Mouse (Mus musculus): Measurements from ENCODE around the gene Hpn. TPM values are rescaled to one million over a fixed set of nuclear protein-coding genes. Genes with fewer than 3 reads are reported as not detected.

The Hpn gene
- total RNA-seq (2021), result 1.4 and 4.5 TPM in 2 replicates
- long read RNA-seq, transcript Hpn-202 (14 exons, 1,830 nt), result major isoform, 203 of 420 reads
- long read RNA-seq, transcript Hpn-209 (13 exons, 1,762 nt), result minor isoform, 78 of 420 reads
- long read RNA-seq, partial matches to known transcripts, result 81 of 420 reads
- long read RNA-seq, other reads (novel, unspliced or antisense), result 55 of 420 reads

DNA sequence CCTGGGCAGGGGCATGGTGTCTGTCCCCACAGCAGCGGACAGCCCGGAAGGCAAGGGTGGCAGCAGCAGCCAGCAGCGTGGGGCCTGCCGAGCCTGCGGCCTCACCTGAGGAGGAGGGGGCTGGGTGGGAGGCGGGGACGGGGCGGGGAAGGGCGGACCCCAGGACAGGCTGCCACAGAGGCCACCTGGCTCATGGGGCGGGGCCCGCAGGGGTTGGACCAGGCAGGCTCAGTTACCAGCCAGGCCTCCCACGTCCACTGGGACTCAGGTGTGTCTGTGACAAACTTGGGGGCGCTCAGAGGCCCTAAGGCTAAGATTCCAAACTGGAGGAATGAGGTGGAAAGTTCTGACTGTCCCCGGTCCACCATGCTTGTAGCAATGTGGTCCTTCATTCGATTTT lies at the start of gene Hpn:
Hpn (minus strand) TSS at position 109 of the 400 bp plus-strand sequence.
- DNase-seq, result no peak

DNA sequence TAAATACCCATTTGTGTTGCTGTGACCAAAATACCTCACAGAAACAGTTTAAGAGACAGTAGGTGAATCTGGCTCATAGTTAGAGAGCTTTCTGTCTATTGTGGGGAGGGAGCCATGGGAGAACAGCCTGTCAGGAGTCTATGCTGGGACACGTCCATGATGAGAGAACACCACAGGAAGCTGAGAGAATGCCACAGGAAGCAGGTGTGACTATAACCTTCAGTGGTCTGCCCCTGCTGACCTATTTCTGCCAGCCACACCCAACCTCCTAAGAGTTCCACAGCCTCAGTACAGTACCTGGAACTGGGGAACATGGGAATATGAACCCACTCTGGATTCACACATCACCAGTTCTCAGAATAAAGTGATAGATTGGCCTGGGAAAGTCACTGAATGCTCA lies 49.7 kb upstream of the Hpn start:
- DNase-seq, result no peak

DNA sequence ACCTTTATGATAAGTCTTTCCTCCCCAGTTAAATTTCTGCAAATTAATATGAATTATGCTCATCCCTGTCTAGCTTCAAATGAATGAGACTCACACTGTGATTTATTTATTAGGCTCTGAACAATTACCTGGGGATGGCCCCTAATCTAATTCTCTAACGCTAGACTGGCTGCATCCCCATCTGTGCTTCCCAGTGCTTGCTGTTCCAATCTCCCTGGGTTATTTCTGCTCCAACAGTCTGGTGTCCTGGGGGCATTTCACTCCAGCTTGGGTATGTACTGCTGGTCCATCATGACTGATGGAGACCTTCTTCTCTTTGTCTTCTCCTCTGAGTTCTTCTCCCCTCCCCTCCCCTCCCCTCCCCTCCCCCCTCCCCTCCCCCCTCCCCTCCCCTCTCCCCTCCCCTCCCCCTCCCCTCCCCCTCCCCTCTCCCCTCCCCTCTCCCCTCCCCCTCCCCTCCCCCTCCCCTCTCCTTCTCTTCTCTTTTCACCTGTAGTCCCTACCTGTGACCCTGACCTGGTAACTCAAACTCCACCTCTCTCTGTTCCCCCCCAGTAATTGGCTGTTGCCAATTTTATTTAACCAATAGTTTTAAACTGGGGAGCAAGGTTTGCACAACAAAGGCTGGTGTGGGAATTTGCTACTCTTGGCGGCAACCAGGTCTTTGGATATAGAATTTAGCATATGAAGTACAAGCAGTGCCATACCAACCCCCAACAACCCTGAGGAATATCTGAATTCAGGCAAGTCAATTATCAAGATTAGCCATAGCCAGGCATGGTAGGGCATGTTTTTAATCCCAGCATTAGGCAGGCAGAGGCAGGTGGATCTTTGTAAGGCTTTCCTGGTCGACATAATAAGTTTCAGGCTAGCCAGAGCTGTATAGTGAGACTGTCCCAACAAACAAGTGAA lies 48.8 kb upstream of the Hpn start:
- no peak for DNase-seq

DNA sequence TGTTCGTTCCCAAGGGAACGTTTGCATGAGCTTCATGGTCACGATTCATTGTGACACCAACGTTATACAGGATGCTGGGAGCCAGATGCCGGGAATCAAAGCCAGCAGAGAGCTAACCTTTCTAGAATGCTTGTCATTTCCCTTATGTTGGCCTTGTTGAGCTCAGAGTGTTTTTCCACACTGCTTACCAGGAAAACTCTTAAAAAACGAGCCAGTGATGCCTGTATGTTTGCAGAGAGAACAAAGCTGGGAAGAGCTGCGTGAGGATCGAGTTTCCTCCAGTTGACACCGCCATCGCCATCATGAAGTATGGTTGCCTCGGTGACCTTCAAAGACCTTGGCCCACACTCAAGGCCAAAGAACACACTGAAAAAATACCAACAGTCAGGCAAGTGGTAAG lies 47.2 kb upstream of the Hpn start:
- no peak for DNase-seq

DNA sequence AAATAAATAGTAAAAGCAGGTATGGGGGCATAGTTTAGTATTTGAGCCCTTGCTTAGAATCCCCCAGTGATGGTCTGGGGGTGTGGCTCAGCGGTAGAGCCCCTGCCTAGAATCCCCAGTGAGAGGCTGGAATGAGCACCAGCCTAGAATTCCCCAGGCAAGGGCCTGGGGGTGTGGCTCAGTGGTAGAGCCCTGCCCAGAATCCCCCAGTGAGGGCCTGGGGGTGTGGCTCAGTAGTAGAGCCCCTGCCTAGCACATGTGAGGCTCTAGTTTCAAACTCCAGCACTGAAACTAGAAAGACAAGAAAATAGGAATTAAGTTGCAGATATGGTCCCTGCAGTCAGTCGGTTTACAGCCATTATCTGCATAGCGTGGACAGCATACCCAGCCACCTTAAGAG lies 46.7 kb upstream of the Hpn start:
- no peak for DNase-seq

DNA sequence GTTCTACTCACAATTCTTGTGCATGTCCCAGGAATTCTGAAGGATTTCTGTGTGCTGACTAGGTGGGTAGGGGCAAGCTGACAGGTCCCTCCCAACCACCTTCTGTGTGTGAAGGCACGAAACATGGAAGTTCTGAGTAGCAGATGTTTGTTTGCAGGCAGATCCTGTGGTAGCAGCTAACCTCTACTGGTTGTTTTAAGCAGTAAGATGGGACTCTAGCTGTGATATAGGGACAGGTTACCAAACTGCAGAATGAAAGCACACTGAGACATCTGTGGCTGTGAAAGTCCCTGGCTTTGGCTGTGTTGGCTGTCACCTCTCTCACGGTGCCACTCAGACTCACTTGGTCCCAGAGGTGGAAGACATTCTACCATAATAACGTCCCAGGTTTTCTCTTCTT lies 46.2 kb upstream of the Hpn start:
- no peak for DNase-seq

DNA sequence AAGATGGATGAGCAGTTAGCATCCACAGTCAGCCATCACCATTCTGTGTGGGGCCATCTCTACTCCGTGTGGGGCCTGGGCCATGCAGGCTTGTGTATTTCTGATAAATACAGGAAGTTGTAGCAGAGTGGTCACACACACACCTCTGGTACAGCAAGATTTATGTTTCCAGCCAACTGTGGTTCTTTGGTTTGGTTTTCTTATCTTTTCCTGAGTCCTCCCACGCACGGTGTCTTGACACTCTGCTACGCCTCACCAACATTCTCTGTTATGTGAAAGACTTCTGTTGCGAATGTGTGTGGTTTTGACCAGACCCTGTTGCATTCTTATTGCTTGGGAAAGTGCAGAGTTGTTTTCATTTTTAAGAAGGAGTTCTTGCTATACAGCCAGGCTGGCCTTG lies 45.7 kb upstream of the Hpn start:
- DNase-seq, result no peak

DNA sequence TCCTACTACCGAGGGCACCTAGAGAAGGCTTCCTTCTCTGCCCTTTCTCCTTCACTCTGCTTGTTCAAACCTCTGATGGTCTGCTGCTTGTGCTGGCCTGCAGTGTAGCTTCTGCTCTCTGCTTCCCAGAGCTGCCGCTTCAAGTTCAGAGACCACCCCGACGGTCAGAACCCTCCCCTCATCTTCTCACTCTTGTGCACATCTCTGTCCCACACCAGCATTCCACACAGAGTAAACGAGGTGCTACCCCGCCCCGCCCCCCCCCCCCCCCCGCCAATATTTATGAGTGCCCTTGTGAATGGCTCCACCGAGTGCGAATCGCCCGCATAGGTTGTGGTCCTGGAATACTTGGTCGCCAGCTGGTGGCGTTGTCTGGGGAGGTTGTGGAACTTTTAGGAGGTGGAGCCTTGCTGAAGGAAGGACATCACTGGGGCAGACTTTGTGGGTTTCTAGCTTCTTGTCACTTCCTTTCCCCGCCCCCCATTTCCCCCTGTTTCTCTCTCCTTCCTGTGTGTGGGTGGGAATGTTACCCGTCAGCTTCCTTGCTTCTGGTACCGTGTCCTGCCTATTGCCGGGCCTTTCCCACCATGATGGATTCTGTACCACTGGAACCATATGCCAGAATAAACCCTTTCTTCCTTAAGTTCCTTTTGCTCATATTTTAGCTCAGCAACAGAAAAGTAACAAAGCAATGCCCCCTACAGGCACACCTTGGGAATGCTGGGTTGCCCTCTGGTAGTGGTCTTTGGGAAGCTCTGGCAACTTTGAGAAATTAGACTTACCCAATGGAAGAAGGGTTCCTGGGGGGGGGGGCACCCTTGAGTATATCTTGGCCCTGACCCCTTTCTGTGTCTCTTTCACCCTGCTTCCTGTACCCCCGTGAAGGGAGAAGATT lies 41.2 kb upstream of the Hpn start:
- no peak for DNase-seq

DNA sequence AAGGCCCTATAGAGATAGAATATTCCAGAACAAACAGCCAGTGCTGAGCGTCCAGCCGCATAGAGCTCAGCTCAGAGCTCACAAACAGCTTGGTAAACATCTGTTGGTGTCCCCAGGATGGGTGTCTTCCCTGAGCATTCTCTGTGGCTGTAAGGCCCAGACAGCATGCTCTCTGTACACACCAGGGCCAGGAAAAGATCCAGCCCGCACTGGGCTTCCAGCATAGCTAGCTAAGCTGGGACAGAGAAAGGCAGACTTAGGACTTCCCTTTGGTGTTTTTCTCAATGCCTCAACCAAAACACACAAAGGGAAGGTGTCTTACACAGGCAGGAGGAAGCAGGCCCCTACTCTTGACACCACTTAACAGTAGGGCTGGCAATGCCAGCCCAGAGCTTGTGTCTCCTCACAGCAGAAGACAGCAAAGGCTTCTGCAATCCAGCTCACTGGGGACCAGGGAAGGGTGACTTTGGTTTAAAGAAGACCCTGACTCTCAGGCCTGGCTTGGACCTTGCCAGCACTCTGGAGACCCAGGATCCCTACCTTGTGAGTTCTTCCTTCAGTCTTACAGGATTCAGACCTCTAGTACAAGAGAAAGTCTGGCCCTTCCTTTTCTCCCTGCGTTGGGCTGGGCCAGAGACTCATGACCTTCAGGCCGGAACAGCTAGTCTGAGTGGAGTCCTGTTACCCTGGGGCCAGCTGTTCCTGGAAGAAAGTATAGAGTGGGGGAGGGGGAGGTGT lies 40.4 kb upstream of the Hpn start, which contains the start of gene Gramd1a:
Gramd1a (minus strand) TSS at position 601 of the 738 bp plus-strand sequence.
- no peak for DNase-seq

DNA sequence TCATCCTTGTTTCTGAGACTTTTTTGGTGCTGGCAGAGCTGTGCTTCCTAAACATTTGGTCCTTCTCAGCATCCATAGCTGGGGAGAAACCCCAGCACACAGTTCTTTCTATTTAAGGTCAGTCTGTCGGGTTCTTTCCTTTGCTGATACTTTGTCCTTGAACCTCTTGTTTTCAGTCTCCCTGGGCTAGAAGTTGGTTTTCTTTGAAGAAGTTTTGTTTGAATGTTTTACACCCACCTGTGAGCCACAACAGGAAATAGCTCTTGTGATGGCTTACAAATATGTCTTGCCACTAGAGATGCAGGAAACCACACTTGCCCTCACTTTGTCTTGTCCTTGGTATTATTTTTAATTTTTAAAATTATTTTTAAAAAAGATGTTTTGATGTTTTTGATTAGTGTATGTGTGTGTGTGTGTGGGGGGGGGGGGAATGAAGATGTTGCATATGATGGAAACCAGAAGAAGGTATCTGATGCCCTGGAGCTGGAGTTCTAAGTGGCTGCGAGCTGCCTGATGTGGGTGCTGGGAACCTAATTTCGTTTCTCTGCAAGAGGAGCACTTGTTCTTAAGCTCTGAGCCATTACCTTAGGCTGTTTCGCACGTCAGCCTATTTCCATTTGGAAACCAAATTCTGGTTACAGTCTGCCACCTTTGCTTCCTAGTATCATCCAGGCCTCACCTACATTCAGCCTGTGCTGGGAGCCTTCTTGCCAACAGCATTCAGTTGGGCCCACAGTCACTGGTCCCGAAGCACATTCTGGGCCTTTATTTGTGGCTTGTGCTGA lies 38.6 kb upstream of the Hpn start:
- DNase-seq, result no peak

DNA sequence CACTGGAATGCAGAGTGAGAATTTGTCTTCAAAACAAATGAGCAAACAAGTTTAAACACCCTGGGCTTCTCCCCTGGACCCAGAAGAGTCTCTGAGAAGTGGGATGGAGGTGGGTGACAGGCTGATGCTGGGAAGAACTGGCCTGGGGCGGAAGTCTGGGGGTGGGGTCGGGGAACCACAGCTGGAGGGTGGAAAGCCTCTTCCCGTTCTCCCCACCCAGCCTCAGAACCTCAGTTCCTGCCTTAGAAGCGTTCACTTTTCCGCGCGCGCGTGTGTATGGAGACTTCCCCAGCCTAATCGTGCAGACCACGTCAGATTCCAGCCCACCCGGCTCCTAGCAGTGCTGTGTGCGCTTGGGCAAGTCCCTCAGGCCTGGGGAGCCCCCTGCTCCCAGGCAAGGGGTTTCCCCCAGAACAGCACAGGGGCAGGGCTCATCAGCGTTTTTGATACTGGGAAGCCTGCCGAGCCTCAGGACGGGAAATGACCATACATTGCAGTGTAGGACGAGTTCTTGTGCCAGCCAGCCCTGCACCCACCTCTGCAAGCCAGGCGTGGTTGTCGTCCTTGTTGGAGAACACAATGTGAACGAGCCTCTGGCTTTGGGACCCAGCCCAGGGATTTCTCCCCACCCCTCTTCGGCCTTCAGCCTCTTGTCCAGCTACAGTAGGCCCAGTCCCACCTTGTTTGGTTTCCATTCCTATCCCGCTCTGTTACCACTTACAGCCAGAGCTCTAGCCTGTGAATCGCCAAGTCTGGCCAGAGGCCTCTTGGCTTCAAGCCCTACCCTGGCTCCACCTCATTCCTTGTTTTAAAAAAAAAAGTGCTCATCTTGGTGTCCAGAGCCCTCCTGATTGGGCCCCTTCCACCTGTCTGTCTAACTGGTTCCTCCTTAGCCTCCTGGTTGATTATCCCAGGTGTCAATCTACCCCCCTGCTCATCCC lies 36.5 kb upstream of the Hpn start:
- DNase-seq, result peak; percentile 49

DNA sequence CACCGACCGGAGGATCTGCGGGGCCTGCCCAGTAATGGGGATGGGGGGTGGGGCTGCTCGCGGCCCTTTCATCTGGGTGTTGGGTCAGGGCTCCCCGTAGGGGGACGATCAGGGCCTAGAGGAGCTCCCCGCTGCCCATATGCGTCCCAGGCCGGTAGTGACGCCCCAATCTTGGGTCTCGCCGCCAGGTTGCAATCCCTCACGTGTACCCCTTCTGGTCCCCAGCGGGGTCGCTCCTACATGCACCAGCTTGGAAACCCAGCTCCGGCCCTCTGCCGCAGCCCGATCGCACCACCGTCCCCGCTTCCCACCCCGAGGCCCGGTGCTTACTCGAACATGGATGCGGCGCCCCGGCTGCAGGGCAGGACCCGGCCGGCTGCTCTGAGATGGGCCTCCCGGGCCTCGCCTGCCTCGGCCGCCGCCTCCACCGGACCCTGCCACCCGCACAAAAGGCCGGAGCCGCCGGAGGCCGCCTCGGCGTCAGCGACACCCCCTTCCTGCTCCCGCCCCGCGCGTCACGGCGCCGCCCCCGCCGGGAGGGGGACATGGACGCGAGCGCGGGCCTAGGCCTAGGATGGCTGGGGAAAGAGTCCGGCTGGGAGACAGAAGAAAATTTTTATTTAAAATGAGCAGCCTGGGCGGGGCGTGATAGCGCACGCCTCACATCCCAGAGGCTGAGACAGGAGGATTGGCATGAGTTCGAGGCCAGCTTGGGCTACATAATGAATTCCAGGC lies 35.6 kb upstream of the Hpn start:
- DNase-seq, result peak; percentile 95

DNA sequence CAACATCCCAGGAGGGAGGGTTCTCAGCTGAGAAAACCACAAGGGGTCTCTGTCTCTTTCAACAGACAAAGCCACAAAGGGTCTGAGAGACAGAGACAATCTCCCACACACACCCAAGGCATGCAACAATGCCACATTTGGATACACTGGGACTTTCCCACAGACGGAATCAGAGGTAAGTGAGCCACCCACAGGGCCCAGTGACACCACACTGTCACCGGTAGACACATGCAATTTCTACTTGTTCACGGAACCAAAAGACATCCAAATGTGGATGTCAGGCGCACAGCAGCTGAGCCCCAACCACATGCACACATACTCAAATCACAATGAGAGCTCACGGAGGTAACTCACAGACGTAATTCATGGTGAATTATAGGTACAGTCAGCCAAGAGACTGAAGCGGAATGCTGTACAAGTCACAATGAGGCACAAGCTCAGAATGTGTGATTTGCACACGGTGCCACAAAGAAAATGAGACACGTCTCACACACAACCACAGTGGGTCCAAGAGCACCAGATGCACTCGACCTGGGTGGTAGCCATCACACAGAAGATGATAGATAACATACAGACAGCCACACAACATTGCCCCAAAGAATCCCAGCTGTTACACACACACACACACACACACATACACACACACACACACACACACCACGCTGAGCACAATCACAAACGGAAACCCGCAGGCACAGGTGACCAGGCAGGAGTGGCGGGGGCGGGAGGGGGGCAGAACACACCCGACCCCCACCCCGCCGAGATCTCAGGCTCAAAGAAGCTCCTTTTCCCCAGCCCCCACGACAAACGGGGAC lies 34.9 kb upstream of the Hpn start:
- DNase-seq, result no peak

DNA sequence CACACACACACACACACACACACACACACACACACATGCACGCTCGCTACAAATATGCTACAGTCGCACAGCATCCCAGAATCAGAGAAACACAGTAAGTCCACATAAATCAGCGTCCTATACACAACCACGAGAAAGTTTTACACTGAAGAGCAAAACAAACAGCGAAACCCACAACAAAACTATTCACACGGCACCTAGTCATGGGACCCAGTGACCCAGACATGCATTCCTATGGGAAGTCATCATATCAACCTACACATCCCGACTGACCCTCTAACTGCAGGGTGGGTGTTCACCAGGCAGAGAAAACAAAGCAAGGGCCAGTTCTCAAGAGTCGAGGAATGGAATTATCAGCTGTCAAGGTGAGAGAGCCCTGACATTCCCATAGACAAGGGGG lies 34.2 kb upstream of the Hpn start:
- DNase-seq, result no peak

DNA sequence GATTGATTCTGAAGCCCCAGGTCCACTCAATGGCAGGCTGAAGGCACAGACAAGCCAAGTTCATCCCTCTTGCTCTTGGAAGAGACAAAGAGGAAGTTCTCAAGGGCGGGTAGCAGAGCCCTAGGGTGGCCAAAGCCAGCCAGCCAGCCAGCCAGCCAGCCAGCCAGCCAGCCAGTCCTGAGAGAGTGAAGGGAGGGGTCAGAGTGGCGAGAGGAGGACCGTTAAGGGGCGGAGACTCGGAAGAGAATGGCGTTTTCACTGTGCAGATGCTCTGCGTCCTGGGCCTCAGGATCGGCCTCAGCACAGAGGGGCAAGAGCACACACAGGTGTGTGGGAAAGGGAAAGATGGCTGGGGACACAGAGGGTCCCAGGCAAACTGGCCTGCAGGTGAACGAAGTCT lies 33.7 kb upstream of the Hpn start:
- DNase-seq, result peak; percentile 55

DNA sequence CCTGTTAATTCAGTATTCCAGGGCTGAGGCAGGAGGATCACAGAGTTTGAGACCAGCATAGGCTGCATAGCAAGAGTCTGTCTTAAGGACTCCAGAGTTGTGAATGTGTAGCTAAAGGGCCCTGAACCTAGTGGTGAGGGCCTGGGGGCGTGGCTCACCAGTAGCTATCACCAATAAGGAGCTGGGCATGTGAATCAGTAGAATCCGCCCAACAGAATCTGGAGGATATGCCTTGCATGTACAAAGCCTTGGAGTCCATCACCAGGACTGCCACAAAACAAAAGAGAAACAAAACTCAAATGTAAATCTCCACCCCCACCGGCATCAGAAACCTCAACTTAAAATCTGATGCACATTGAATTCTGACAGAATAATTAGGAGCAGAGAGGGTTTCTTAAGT lies 33.0 kb upstream of the Hpn start:
- no peak for DNase-seq

DNA sequence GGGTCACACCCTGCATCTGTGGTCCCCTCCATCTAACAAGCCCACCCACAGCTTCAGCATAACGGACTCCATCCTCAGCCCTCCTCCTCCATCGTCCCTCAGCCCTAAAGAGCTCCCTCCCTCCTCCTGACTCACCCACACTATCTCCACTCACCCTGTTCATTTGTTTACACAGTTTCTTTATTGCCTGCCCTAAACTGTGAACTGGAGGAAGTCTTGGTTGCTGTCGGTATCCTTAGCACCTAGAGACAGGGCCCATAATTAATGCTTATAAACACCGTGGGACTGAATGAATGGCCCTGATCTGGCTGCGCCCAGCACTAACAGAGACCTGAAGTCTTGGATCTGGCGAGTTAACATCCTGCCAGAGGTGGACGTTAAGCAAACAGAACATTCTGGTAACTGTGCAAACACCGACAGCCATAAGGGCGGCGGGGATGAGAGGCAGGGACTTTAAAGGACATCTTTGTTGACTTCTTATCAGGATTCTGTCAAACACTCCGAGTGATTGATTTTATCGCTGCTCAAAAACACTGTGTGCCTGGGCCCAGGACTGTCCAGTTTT lies 30.6 kb upstream of the Hpn start:
- no peak for DNase-seq

DNA sequence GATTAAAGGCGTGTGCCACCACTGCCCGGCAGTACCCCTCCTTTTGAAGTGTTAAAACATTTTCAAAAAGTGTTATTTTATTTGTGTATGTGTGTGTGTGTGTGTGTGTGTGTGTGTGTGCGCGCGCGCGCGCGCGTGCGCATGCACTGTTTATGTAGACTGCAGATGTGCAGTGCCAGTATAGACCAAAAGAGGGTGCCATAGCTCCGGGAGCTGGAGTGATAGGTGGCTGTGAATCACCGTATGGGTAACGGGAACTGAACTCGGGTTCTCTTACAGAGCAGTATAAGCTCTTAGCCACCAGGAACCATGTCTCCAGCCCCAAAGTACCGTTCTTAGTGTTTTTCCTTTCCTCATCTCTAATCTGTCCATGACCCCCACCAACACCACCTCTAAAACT lies 29.8 kb upstream of the Hpn start:
- DNase-seq, result no peak

Measured in adrenal gland, postnatal 25 days (tissue).